Mouse (Mus musculus): ENCODE data around the gene Bcs1l. TPM values are rescaled to one million over a fixed set of nuclear protein-coding genes. Genes with fewer than 3 reads are reported as not detected.

Gene Bcs1l
- total and polyA plus RNA-seq, 3 experiments, result 18.6 to 29.1 (median 27.1) TPM

DNA sequence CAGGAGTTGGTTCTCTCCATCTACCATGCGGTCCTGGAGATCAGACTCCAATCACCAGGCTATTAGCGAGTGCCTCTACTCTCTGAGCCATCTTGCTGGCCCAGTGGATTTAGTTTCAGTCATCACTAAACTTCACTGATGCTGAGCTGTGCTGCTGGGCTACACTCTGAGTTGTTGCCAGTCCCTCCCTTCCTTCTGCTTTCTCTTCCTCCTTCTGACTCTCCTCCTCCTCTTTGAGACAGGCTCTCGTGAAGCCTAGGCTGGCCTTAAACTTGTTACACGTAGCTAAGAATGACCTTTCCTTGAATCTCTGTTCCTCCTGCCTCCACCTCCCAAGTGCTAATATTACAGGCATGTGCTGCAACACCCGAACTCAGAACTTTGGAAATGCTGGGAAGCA is 29.0 kb upstream of the Bcs1l start:
- no peak overlapping the region for H3K27ac ChIP-seq (ENCODE audit: insufficient read depth, low read depth)
- no peaks in the 10 kb centered on the region for H3K79me2 ChIP-seq (replicated peaks; ENCODE audit: control insufficient read depth, extremely low read depth, insufficient read depth, poor library complexity, severe bottlenecking)
- H3K27me3 ChIP-seq (replicated peaks), result no peaks in the 10 kb centered on the region
- 0 out of 4 replicates have a peak, but pooled peaks cover 0 to 3% of the 10 kb centered on the region in 2 experiments for H3K4me1 ChIP-seq (ENCODE audit: control insufficient read depth in 1 of 2, insufficient read depth in 2 of 2)
- DNase-seq (ENCODE audit: extremely low read depth), result no peak
- H3K4me3 ChIP-seq (replicated peaks in 1 of 3; ENCODE audit: low read depth in 2 of 3, low read length in 2 of 3, poor library complexity in 1 of 3), result no peak overlapping the region
- in situ Hi-C loops (cut with MboI; ENCODE audit: low pct_ligation_motif_present, low pct_unique_long_range_greater_than_20kb, low sequenced_read_pairs) (no loop called here), dilution Hi-C loops (cut with MboI; ENCODE audit: extremely low pct_ligation_motif_present, extremely low pct_unique_long_range_greater_than_20kb, low sequenced_read_pairs) (no loop called here)
- no peaks in the 10 kb centered on the region for H3K9me3 ChIP-seq (replicated peaks; ENCODE audit: low read length)
- no peak overlapping the region for H3K4me2 ChIP-seq (ENCODE audit: insufficient read depth, low read depth, poor library complexity, severe bottlenecking)
- TF ChIP-seq CTCF (conservative IDR thresholded peaks at IDR 0.05 in 1 of 2, IDR thresholded peaks at IDR 0.05 in 1 of 2; ENCODE audit: low read depth in 2 of 2, low read length in 2 of 2) (no peak), RAD21 (IDR thresholded peaks at IDR 0.05; ENCODE audit: low read depth, low read length) (no peak), NELFE (IDR thresholded peaks at IDR 0.05; ENCODE audit: low read depth, low read length) (no peak), RCOR1 (conservative IDR thresholded peaks at IDR 0.05; ENCODE audit: low read depth, low read length) (no peak), GABPA (IDR thresholded peaks at IDR 0.05; ENCODE audit: insufficient replicate concordance, low read depth, low read length) (no peak), CHD1 (IDR thresholded peaks at IDR 0.05; ENCODE audit: low read depth, low read length) (no peak), ZC3H11A (IDR thresholded peaks at IDR 0.05; ENCODE audit: low read depth, low read length) (no peak), POLR2AphosphoS2 (IDR thresholded peaks at IDR 0.05; ENCODE audit: low read depth, low read length) (no peak), SIN3A (IDR thresholded peaks at IDR 0.05; ENCODE audit: low read length) (no peak), POLR2A (IDR thresholded peaks at IDR 0.05; ENCODE audit: low read depth, low read length) (no peak)
- H3K9ac ChIP-seq (ENCODE audit: insufficient read depth, low read depth), result no peak overlapping the region
- H3K36me3 ChIP-seq (replicated peaks in 1 of 2; ENCODE audit: control insufficient read depth in 1 of 2, insufficient read depth in 1 of 2, low read length in 1 of 2), result peaks cover 0 to 13% of the 10 kb centered on the region in 2 experiments

- Histone ChIP-seq H3K9me3 (replicated peaks; ENCODE audit: low read length) (no peaks in the 10 kb centered on the region), H3K36me3 (replicated peaks in 1 of 2; ENCODE audit: control insufficient read depth in 1 of 2, insufficient read depth in 1 of 2, low read length in 1 of 2) (peaks cover 55 to 76% of the 10 kb centered on the region in 2 experiments), H3K9ac (ENCODE audit: insufficient read depth, low read depth) (no peak overlapping the region), H3K27ac (ENCODE audit: insufficient read depth, low read depth) (no peak overlapping the region), H3K4me2 (ENCODE audit: insufficient read depth, low read depth, poor library complexity, severe bottlenecking) (no peak overlapping the region), H3K4me1 (ENCODE audit: control insufficient read depth in 1 of 2, insufficient read depth in 2 of 2) (no peaks in the 10 kb centered on the region), H3K4me3 (replicated peaks in 1 of 3; ENCODE audit: low read depth in 2 of 3, low read length in 2 of 3, poor library complexity in 1 of 3) (no peak overlapping the region), H3K27me3 (replicated peaks) (no peaks in the 10 kb centered on the region), H3K79me2 (replicated peaks; ENCODE audit: control insufficient read depth, extremely low read depth, insufficient read depth, poor library complexity, severe bottlenecking) (no peaks in the 10 kb centered on the region; the same call in 1 of the 2 replicates)
- in situ Hi-C loops (cut with MboI; ENCODE audit: low pct_ligation_motif_present, low pct_unique_long_range_greater_than_20kb, low sequenced_read_pairs) (no loop called here), dilution Hi-C loops (cut with MboI; ENCODE audit: extremely low pct_ligation_motif_present, extremely low pct_unique_long_range_greater_than_20kb, low sequenced_read_pairs) (no loop called here)
- DNase-seq (ENCODE audit: extremely low read depth), result no peak
- no peak for TF ChIP-seq USF2 (conservative IDR thresholded peaks at IDR 0.05; ENCODE audit: low read depth, low read length)
- no peak for TF ChIP-seq MAFK (IDR thresholded peaks at IDR 0.05; ENCODE audit: insufficient replicate concordance, low read length)
- TF ChIP-seq TCF12 (IDR thresholded peaks at IDR 0.05; ENCODE audit: low read depth, low read length), result no peak
- no peak for TF ChIP-seq TBP (conservative IDR thresholded peaks at IDR 0.05; ENCODE audit: low read depth, low read length)
- TF ChIP-seq RCOR1 (conservative IDR thresholded peaks at IDR 0.05; ENCODE audit: low read depth, low read length), result no peak
Measured at GRCm38 (mm10) chr1:74565834-74566233, 22.3 kb upstream of the Bcs1l start.

Measured in CH12.LX (cell line).